In genomic region chr4:100909694-100910340, GRCm38 (mm10) we compare ENCODE assay signal across 8 mouse cellular contexts.
DNase-seq lines count a peak whose midpoint lies in the region; ATAC-seq and TF ChIP-seq lines count a peak whose summit lies in the region.

No protein-coding gene starts in this region.

- no peak overlapping the region for H3K9ac ChIP-seq in liver, postnatal 0 days (replicated peaks)
- no peak overlapping the region for H3K9ac ChIP-seq in liver, embryonic 12.5 days
- H3K9ac ChIP-seq in hindbrain, postnatal 0 days (replicated peaks; ENCODE audit: low read length) = no peak overlapping the region
- H3K9ac ChIP-seq in stomach, embryonic 14.5 days (replicated peaks; ENCODE audit: low read depth, low read length) = no peak overlapping the region

- H3K27ac ChIP-seq in liver, postnatal 0 days (ENCODE audit: low read depth) = no peak overlapping the region
- no peak overlapping the region for H3K27ac ChIP-seq in liver, embryonic 12.5 days
- H3K27ac ChIP-seq in hindbrain, postnatal 0 days = no peak overlapping the region
- no peak overlapping the region; the same call in 1 of the 2 replicates for H3K27ac ChIP-seq in stomach, embryonic 14.5 days (ENCODE audit: low read length)

- no peak overlapping the region for H3K4me3 ChIP-seq in liver, postnatal 0 days (ENCODE audit: low read depth, low read length)
- H3K4me3 ChIP-seq in liver, embryonic 12.5 days = no peak overlapping the region
- H3K4me3 ChIP-seq in hindbrain, postnatal 0 days (ENCODE audit: low read length) = no peak overlapping the region
- no peak overlapping the region for H3K4me3 ChIP-seq in stomach, embryonic 14.5 days (ENCODE audit: low read depth, low read length)

- ATAC-seq in liver, postnatal 0 days = peak; percentile 50
- ATAC-seq in liver, embryonic 12.5 days = no peak
- peak; percentile 55; the same call in 1 of the 2 replicates for ATAC-seq in hindbrain, postnatal 0 days
- peak; percentile 89 for ATAC-seq in stomach, embryonic 14.5 days (ENCODE audit: insufficient number of reproducible peaks, insufficient read depth, low FRiP score, low read depth)
- no peak for ATAC-seq in erythroblast, adult 5-6 weeks (replicated peaks; ENCODE audit: low FRiP score, poor library complexity, severe bottlenecking)

- H3K4me2 ChIP-seq in liver, postnatal 0 days (ENCODE audit: low read depth, low read length) = no peak overlapping the region
- H3K4me2 ChIP-seq in liver, embryonic 12.5 days = no peak overlapping the region
- no peak overlapping the region for H3K4me2 ChIP-seq in hindbrain, postnatal 0 days (ENCODE audit: low read depth, low read length)
- no peak overlapping the region for H3K4me2 ChIP-seq in stomach, embryonic 14.5 days (replicated peaks; ENCODE audit: low read depth, low read length)

- no peak for TF ChIP-seq CTCF in liver, postnatal 0 days (IDR thresholded peaks at IDR 0.05; ENCODE audit: low read depth)
- no peak for TF ChIP-seq CTCF in hindbrain, postnatal 0 days (IDR thresholded peaks at IDR 0.05; ENCODE audit: low read depth)

- 42% methylated on average over 9 of the region's 9 CpGs for WGBS in liver, postnatal 0 days (ENCODE audit: insufficient replicate concordance)
- WGBS in liver, embryonic 12.5 days (ENCODE audit: insufficient replicate concordance) = 55% methylated on average over 9 of the region's 9 CpGs
- 48% methylated on average over 9 of the region's 9 CpGs for WGBS in hindbrain, postnatal 0 days
- 35% methylated on average over 9 of the region's 9 CpGs for WGBS in stomach, embryonic 14.5 days

- H3K4me1 ChIP-seq in liver, postnatal 0 days (ENCODE audit: insufficient read depth) = no peaks in the 10 kb centered on the region
- H3K4me1 ChIP-seq in liver, embryonic 12.5 days = 0 out of 2 replicates have a peak, but pooled peaks cover 3% of the 10 kb centered on the region
- peaks cover 14% of the 10 kb centered on the region for H3K4me1 ChIP-seq in hindbrain, postnatal 0 days (ENCODE audit: insufficient read depth, low read length)
- H3K4me1 ChIP-seq in stomach, embryonic 14.5 days (ENCODE audit: control insufficient read depth, insufficient read depth, low read length) = peaks cover 30% of the 10 kb centered on the region; the same call in 1 of the 2 replicates

- DNase-seq in liver, postnatal 0 days = peak; percentile 33
- no peak for DNase-seq in hindbrain, postnatal 0 days (ENCODE audit: low spot score)
- DNase-seq in lung, adult 18-20 months = peak; percentile 49 to 74
- DNase-seq in right cerebral cortex, postnatal 10 days (ENCODE audit: low spot score in 2 of 2) = no peak
- no peak for DNase-seq in adrenal gland, postnatal 36 days

- H3K9me3 ChIP-seq in liver, postnatal 0 days (ENCODE audit: low read length) = no peaks in the 10 kb centered on the region
- no peaks in the 10 kb centered on the region for H3K9me3 ChIP-seq in liver, embryonic 12.5 days (replicated peaks)
- H3K9me3 ChIP-seq in hindbrain, postnatal 0 days (ENCODE audit: low read length) = no peaks in the 10 kb centered on the region
- H3K9me3 ChIP-seq in stomach, embryonic 14.5 days (ENCODE audit: control insufficient read depth, low read depth, low read length) = no peaks in the 10 kb centered on the region

- no peaks in the 10 kb centered on the region for H3K27me3 ChIP-seq in liver, postnatal 0 days (ENCODE audit: insufficient read depth, low read length)
- H3K27me3 ChIP-seq in liver, embryonic 12.5 days (replicated peaks) = peaks cover 4% of the 10 kb centered on the region; the same call in 1 of the 2 replicates
- H3K27me3 ChIP-seq in hindbrain, postnatal 0 days (ENCODE audit: insufficient read depth, low read length) = no peaks in the 10 kb centered on the region
- H3K27me3 ChIP-seq in stomach, embryonic 14.5 days (ENCODE audit: control insufficient read depth, insufficient read depth, low read length) = no peaks in the 10 kb centered on the region

- no peaks in the 10 kb centered on the region for H3K36me3 ChIP-seq in liver, postnatal 0 days (replicated peaks; ENCODE audit: insufficient read depth, low read length)
- no peaks in the 10 kb centered on the region for H3K36me3 ChIP-seq in liver, embryonic 12.5 days
- no peaks in the 10 kb centered on the region for H3K36me3 ChIP-seq in hindbrain, postnatal 0 days (ENCODE audit: insufficient read depth, low read length)
- H3K36me3 ChIP-seq in stomach, embryonic 14.5 days (ENCODE audit: control insufficient read depth, insufficient read depth, low read length) = no peaks in the 10 kb centered on the region

- no peak for TF ChIP-seq EP300 in liver, postnatal 0 days (IDR thresholded peaks at IDR 0.05; ENCODE audit: low read depth)

Comparison
In these comparisons a context has a peak if more than half of its experiments do, and no peak if none do; other contexts are left out.
1. ATAC-seq: peak in liver, postnatal 0 days (single experiment), hindbrain, postnatal 0 days (single experiment) and stomach, embryonic 14.5 days (single experiment); none in liver, embryonic 12.5 days (single experiment) and erythroblast, adult 5-6 weeks (single experiment).
2. DNase-seq: peak in liver, postnatal 0 days (single experiment) and lung, adult 18-20 months (2 of 2); none in hindbrain, postnatal 0 days (single experiment), right cerebral cortex, postnatal 10 days (0 of 2) and adrenal gland, postnatal 36 days (0 of 2).